Mouse (Mus musculus): ENCODE measurements at regions not wholly inside any gene's neighbourhood (a gene's known extent, or its start where the extent isn't known, plus 50 kb on each side); places are given as distances from the start of the nearest gene placed in this dataset.

- TF ChIP-seq CTCF (IDR thresholded peaks at IDR 0.05; ENCODE audit: low read depth) (no peak), EP300 (IDR thresholded peaks at IDR 0.05; ENCODE audit: low read depth) (no peak)
Observed at GRCm38 (mm10) chr2:82378476-82378875, 325.5 kb downstream of the Zfp804a start.
